Mouse (Mus musculus) 416B (cell line): ENCODE measurements around the gene Mgat4c.
"Not testable (repeated sequence)": the region's sequence is repeated elsewhere in the genome, so short reads cannot be mapped to it uniquely, and the experiment has no call there.

Experiments
- DNase-seq: peaks from one replicate; pipeline ENCODE4 v3.0.0; 2011; ENCODE audit warnings: low read depth

The Mgat4c gene

DNA sequence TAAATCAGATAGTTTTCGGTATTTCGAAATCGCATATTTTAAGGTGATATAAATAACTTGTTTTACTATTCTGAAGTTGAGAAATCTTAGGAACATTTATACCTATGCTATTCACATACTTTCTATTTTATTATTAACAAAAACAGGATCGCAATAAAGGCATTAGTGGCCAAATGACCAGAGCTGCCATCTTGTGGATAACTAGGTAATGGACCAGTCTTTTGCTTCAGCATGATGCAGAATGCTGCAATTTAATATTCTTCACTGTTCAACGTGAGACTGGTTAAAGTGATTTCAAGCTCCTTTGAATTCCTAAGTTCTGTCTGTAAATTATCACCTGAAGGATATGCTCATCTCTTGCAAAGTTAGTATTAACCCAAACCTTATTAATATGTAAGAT is 473.6 kb downstream of the Mgat4c start:
- peak; percentile 11 for DNase-seq

GRCm38 (mm10) chr10:102155853-102156252 is 474.6 kb downstream of the Mgat4c start:
- DNase-seq = peak; percentile 16

GRCm38 (mm10) chr10:102158809-102159208 is 477.5 kb downstream of the Mgat4c start:
- no peak for DNase-seq

DNA sequence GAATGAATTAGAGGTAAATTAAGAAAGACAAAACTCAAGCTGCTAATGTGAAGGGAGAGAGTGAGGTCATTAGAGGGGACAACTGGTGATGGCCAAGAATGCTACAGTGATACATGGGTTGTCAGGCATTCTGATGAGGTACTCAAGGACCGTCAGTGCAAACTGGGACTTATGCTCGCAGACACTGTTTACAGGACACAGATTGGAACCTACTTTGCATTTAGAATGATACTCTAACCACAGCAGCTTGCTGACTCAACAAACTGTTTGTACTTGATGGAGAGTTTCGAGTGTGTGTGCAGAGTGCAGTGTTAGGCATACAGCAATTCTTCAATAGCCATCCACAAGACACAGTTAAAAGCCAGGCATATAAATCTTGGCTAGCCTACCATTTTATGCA is 503.4 kb downstream of the Mgat4c start:
- DNase-seq = no peak

GRCm38 (mm10) chr10:102191646-102192045 is 510.4 kb downstream of the Mgat4c start:
- DNase-seq = no peak

DNA sequence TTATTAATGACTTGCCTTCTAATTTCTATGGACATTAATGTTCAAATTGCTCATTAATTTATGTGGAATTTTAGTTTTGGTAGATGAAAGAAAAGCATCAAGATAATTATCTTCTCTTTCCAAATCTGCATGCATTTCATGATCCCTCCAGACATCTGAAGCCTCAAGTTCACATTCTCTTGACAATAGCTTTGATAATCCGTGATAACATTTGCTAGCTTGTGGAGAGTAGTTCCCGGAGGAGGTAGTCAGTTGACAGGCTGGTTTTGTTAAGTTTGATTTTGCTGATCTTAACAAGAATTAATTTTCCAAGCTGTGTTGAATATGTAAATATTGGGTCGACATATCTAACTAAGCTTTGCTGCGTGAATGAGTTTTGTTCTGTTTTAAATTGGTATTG is 515.6 kb downstream of the Mgat4c start:
- DNase-seq = no peak

GRCm38 (mm10) chr10:102238558-102239211 is 557.4 kb downstream of the Mgat4c start:
- DNase-seq = no peak

DNA sequence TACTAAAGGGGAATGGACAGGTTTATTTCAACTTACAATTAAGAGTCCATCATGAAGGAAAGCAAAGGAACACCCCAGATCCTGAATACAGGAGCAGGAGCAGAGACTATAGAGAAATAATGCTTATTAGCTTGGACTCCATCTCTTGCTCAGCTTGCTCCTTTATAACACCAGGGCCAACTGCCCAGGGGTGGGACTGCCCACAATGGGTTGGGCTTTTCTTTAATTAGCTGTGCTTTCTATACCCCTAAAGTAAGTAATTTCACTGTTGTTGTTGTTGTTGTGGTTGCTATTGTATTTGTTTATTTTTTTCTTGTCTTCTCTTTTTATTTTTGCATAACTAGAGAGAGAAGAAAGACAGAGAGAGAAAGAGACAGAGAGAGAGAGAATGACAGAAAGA is 562.6 kb downstream of the Mgat4c start:
- DNase-seq = no peak

GRCm38 (mm10) chr10:102244601-102245000 is 563.3 kb downstream of the Mgat4c start:
- no peak for DNase-seq

GRCm38 (mm10) chr10:102245269-102245668 is 564.0 kb downstream of the Mgat4c start:
- no peak for DNase-seq

DNA sequence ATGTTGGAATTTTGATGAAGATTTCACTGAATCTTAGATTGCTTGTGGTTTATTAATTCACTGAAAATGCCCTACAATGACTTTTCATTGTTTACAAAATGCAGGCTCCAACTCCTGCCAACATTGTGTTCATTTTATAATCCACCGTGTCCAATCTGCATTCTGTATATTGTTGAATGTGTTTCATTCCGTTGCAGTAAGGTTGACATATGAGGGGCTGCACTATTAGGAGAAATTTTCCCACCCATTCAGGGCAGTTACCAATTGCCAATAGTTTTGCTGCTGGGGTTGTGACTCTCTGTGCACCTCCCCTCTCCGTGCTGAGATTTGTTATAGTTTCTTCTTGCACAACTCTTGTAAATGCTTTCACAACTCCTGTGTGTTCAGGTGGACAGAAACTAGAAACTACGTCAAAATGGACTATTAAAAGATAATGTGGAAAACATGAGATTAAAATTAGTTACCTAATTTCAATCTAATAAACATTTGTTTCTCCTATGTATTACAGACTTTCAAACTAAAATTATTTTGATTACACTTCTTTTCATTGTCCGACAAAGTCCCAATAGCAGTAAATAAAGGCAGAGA is 627.7 kb downstream of the Mgat4c start:
- no peak for DNase-seq

- DNase-seq = no peak
Observed at GRCm38 (mm10) chr10:102365685-102366381, 684.5 kb downstream of the Mgat4c start.

- no peak for DNase-seq
Observed at GRCm38 (mm10) chr10:102370576-102370975, 689.3 kb downstream of the Mgat4c start.

DNA sequence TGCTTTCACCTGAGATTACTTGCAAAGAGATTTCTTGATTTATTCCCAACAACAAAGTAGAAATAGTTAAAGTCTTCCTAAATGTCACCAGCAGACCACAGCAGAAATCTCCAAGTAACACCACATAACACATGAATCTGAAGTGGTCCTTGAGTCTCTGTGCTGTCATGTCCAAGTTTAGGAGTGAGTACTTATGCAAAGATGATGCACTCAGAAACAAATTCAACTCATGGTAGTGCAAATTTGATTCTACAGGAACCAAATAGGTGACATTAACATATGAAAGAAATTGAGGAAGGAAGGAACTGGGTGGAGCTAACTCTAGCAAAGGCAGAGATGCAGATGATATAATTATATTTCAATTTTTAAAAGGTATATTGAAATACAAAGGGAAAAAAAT is 690.8 kb downstream of the Mgat4c start:
- no peak for DNase-seq

DNA sequence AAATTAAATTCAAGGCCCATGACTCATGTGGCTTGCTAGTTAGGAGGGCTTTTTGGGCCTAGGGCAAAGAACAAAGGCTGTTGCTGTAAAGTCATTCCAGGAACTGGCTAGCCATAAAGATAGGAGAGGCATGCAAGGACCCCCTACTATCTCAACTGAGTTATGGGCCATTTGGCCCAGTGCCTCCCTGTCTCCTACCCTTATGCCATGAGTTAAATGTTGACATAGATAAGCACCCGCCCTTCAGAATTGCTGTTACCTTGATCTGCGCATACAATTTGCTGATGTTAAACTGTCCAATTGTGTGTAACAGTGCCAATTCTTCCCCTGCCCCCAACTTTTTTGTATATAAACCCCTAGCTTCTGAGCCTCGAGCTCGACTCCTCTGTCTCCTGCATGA is 692.8 kb downstream of the Mgat4c start:
- DNase-seq = no peak

DNA sequence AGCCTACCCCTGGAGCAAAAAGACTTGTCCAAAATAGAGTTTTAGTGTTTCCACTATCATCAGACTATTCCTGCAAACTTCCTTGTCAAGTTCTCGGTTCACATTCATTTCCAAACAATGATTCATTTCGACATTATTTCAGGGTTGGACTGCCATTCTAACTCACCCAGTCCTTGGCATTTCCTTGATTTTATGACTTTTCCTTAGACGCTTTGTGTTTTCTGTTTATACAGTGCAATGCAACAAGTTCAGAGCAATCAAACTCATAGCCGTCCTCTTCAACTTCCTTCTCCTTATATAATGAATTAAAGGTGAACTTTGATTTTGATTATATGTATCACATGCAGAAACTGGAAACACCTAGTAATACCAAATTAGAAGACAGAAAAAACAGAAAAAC is 696.1 kb downstream of the Mgat4c start:
- no peak for DNase-seq

DNA sequence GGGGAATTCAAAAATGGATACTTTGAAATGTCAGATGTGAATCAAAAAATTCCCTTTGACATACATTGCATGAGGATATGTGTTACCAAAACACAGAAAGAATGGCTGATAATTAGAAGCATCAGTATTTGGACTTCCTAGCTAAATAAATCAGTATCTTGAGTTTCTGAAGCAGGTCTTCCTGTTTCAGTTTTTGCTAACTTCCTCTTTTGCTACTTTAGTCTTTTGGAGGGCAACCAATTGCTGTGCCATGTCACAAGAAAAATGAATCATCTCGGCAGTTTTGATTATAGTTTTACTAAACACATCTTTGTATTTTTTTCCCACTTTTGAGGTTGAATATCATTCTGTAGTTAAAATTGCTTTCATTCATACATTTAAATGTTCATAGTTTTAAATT is 707.9 kb downstream of the Mgat4c start:
- peak; percentile 28 for DNase-seq

DNA sequence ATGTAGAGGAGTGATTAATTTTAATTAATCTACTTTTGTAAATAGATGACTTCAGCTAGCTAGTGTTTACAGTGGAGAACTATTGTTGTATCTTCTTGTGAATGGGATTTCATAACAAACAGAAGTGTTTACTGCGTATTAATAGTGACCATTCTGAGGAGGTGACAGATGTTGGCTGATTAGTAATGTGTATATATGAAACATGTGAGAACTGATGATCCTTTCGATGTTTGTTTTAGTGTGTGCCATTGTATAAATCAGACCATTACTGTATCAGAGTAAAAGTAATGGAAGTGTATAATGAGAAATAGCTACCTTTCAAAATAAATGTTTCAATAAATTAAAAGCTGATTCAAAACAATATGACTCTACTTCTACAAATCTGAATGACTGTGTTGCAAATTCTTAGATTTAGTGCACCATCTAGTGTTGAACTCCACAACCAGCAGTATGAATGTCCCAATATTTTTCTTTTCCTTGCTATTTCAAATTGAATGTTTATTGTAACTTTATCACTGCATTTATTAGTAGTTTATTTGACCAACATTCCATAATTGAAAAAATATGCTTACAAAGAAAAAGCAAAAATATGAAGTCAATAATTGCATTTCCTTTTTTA is 736.5 kb downstream of the Mgat4c start:
- peak; percentile 15 for DNase-seq

DNA sequence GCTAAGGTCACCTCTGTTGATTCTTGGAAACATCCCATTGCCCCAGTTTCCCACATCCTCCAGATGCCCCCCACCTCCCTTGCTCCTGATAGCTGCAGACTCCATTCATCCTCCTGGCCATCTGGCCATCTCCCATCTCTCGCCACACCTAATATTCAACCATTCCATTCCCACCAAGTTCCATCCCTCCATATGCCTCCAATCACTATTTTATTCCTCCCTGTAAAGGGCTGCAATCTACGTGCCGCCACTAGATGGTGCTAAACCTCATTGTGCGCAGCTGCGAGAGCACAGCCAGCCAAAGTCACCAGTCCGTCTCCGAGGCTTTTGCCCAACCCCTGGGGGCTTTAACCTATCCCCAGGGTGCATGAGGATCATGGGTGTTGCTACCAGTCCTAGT is 753.8 kb downstream of the Mgat4c start:
- DNase-seq = not testable (repeated sequence)

DNA sequence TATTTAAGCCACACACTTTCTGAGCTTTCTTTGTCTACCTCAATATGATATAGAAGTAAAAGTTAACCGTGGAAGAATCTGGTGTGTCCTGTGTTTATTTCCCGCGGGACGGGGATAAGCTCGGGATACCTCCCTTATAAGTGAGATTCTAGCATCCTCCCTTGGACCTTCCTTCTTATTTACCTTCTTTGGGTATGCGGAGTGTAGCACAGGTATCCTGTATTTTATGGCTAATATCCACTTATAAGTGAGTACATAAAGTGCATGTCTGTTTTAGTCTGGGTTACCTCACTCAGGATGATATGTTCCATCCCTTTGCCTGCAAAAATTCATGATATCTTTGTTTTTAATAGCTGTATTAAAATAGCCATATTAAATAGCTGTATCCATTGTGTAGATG is 754.2 kb downstream of the Mgat4c start:
- DNase-seq = not testable (repeated sequence)
